Mouse (Mus musculus): ENCODE results near the gene Tapbp.
"Not testable (repeated sequence)": the region's sequence is repeated elsewhere in the genome, so short reads cannot be mapped to it uniquely, and the experiment has no call there.

The Tapbp gene

DNA sequence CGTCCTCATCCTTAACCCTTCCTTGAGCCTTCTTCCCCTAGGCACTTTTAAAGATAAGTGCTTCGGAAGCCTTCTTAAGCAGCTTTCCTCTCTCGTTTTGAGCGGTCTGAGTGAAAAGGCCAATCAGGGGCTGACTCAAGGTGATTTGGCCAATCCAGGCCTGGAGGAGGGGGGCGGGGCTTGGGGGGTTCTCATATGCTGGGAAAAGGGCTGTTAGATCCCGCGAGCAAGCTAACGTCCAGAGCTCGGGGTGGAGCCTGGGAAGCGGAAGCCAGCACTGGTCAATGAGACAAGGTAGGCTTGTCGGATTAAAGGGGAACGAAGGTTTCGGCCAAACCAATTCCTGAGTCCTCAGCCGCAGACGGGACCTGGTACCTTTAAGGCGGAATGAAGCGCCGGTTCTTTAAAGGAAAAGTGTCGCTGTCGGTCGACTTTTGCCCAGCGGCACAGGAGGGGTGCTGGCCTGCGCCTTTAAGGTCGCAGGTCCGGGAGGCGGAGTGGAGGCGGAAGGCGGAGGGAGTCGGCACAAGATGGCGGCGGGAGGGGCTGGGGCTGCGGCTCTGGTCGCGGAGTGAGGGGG lies at the start of gene Tapbp, which contains the start of gene Zbtb22:
TSS of gene Tapbp (plus strand) at position 229 of the 580 bp plus-strand sequence.
TSS of gene Zbtb22 (plus strand) at position 234 of the 580 bp plus-strand sequence.
- peak; percentile 93 for DNase-seq (ENCODE audit: low read depth, low spot score)

DNA sequence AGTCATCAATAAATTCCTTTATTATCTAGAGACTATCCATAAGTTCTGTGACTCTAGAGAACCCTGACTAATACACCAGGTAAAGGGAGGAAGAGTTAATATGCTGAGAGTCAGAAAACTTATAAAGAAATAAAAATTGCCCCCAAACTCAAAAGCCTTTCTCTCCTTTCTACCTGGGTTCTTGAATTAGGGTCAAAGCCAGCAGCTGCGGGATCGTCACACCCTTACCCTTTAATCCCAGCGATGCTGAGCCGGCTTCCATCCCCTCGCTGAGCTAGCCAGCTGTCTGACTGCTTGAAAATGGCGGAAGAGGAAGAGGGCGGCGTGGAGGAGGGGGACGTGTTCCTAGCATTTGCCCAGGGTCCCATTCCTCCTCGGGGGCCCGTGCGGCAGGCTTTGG lies 42.2 kb upstream of the Tapbp start, which contains the start of gene Gm7029:
TSS of gene Gm7029 (plus strand) at position 301 of the 400 bp plus-strand sequence.
- not testable (repeated sequence) for DNase-seq (ENCODE audit: low read depth, low spot score)

DNA sequence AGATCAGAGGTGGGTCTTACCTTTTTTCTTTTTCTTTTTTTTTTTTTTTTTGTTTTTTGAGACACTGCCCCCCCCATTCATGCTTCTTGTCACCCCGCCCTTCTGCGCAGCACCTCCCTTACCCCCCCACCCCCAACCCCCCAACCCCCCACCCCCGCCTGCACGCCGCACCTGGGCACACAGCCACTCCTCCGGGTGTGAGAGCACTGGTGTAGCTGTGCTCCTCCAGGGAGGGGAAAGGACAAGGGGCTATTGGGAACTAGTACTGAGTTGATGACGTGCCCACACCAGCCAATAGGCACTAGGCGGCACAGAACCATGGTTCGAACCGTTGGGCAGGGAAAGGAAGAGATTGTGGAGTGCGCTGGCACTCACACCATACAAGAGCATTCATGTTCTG lies 41.3 kb upstream of the Tapbp start:
- no peak for DNase-seq (ENCODE audit: low read depth, low spot score)

DNA sequence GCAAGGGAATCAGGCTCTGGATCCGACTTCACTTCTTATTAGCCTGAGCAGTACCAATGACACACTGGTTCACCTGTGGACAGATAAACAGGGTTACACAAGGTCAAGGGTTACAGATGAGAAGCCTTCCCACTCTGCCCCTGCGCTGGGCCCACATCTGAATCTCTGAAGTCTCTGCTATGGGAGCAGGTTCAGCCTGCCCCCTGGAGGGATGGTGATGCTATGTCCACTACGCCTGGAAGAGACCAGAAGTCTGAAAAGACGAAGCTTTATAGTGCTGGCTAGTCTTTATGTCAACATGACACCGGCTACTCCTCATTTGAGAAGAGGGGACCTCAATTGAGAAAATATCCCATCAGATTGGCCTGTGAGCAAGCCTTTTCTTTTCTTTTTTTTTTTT lies 39.9 kb upstream of the Tapbp start:
- not testable (repeated sequence) for DNase-seq (ENCODE audit: low read depth, low spot score)

DNA sequence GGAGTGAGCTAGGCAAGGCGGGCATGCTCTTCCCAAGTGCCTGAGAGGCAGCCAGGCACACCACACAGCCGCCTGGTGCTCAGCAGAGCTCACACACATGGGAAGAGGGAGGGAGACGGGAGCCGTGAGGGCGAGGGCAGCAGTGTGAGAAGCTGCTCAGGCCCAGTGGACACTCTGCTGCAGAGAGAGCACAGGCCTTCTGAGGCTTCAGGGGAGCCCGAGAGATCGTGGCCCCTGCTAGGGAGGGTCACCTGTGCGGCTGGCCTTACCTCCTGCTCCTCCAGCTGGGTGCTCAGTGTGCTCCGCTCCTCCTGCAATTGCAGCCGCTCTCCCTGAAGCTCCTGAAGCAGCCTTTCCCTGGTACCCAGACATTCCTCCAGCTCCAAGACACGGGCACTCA lies 31.4 kb upstream of the Tapbp start:
- not testable (repeated sequence) for DNase-seq (ENCODE audit: low read depth, low spot score)

DNA sequence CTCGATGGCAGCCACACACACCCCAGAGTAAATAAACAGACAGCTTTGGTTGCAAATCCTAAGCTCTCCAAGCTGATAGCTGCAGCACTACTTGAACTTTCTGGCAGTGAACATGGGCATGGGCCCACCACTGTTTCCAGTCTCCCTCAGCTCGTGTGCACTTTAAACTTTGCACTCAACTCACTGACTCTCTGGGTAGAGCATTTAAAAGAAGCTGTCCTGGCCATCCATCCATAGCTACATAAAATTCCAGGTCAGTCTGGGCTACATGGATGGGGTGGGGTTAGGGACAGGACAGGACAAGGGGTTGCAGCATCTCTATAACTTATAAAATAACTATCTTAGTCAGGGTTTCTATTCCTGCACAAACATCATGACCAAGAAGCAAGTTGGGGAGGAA lies 27.9 kb upstream of the Tapbp start:
- DNase-seq (ENCODE audit: low read depth, low spot score): not testable (repeated sequence)

DNA sequence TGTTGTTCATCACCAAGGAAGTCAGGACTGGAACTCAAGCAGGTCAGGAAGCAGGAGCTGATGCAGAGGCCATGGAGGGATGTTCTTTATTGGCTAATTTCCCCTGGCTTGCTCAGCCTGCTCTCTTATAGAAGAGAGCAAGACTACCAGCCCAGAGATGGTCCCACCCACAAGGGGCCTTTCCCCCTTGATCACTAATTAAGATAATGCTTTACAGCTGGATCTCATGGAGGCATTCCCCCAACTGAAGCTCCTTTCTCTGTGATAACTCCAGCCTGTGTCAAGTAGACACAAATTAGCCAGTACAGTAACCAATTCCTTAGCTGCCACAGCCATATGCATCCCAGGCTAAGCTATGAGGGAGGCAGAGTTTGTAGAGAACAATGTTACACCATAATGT lies 27.5 kb upstream of the Tapbp start:
- not testable (repeated sequence) for DNase-seq (ENCODE audit: low read depth, low spot score)

DNA sequence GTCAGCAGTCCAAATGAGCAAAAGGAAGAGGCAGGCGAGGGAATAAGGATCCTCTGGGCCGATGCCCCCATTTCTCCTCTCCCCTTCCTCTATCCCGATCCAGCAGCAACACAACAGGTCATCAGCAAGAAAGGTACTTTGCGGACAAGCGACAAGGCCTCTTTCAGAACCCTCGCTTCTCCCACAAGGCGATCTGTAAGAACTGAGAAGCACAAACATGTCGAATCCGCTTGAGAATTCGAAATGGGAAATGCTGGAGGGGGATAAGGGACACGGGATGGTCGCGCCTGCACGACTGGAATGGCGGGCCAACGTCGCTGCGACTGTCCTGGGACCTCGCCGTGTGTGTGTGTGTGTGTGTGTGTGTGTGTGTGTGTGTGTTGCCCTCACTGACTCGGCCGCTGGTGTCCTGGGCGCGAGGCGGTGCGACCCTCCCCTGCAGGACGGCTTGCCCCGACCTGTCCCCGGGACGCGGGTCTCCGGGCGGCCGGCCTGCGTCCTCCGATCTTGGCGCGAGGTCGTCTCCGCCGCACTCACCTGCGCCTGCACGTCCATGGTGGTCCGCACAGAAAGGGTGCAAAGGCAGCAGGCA lies 25.7 kb upstream of the Tapbp start:
- not testable (repeated sequence) for DNase-seq (ENCODE audit: low read depth, low spot score)

DNA sequence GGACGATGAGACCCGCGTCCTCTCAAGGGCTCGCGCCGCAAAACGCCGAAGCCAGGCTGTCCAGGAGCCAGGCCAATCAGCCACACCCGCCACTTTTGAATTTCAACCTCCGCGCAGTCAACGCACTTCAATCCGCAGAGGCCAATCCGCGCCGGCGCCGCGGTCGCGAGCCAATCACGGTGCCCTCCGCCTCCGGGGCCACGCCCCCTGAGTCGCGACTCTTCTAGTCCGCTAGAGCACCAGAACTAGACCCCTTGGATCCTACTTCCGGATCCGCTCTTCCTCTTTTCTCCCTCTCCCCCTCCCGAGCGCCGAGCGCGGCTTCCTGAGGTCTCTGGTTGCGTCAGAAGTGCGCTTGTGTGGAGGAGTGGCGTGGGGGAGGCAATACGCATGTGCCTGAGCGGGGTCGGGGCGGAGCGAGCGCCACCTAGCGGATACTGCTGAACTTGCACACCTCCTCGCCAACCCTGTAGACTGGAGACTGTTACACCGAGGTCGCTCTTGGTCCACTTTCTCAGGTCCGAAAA lies 25.1 kb upstream of the Tapbp start, which contains the start of gene Kifc1:
TSS of gene Kifc1 (minus strand) at position 129 of the 527 bp plus-strand sequence.
- peak; percentile 98 for DNase-seq (ENCODE audit: low read depth, low spot score)

DNA sequence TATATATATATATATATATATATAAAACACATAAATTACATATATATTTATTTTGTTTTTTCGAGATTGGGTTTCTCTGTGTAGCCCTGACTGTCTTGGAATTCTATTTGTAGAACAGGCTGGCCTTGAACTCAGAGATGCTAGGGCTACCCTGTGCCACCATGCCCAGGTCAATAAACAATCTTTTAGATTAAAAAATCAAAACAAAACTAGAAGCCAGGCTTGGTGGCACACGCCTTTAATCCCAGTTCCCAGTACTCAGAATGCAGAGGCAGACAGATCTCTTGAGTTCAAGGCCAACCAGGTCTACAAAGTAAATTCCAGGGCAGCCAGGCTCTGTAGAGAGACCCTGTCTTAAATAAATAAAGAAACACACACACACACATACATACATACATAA lies 24.3 kb upstream of the Tapbp start:
- DNase-seq (ENCODE audit: low read depth, low spot score): no peak

DNA sequence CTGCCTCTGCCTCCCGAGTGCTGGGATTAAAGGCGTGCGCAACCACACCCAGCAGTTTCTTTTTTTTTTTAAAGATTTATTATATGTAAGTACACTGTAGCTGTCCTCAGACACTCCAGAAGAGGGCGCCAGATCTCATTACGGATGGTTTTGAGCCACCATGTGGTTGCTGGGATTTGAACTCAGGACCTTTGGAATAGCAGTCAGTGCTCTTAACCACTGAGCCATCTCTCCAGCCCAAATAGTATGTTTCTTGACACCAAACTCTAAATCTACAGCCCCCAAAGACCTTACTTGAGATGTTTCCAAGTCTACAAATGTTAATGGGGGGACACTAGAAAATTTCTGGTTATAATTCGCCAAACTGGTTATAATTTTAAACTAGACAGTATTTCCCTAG lies 23.8 kb upstream of the Tapbp start:
- not testable (repeated sequence) for DNase-seq (ENCODE audit: low read depth, low spot score)

DNA sequence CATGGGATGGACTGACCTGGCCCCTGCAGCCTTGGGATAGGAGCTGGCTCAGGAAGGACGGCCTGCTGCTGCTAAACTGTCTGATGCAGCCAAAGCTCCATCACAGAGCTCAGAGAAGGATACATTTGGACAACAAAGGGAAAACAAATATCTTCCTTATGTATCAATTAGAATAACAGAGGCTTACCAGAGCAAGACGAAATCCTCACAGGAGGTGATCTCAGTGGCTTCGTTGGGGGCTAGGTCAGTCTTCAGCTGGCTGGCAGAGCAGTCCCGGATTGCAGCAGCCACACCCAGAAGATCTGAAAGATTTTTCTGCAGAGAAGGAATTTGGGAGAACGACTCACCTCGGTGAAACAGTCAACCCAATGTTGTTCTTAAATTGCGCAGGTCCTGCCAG lies 23.3 kb upstream of the Tapbp start:
- no peak for DNase-seq (ENCODE audit: low read depth, low spot score)

DNA sequence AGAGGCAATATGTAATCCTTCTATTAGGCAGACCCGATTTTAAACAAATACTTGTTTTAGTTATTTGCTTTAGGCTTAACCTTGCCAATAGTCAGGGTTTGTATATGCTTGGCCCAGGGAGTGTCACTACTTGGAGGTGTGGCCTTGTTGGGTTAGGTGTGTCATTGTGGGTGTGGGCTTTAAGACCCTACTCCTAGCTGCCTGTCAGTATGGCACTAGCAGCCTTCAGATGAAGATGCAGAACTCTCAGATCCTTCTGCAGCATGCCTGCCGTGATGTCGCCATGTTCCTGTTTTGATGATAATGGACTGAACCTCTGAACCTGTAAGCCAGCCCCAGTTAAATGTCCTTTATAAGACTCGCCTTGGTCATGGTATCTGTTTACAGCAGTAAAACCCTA lies 22.7 kb upstream of the Tapbp start:
- DNase-seq (ENCODE audit: low read depth, low spot score): not testable (repeated sequence)

DNA sequence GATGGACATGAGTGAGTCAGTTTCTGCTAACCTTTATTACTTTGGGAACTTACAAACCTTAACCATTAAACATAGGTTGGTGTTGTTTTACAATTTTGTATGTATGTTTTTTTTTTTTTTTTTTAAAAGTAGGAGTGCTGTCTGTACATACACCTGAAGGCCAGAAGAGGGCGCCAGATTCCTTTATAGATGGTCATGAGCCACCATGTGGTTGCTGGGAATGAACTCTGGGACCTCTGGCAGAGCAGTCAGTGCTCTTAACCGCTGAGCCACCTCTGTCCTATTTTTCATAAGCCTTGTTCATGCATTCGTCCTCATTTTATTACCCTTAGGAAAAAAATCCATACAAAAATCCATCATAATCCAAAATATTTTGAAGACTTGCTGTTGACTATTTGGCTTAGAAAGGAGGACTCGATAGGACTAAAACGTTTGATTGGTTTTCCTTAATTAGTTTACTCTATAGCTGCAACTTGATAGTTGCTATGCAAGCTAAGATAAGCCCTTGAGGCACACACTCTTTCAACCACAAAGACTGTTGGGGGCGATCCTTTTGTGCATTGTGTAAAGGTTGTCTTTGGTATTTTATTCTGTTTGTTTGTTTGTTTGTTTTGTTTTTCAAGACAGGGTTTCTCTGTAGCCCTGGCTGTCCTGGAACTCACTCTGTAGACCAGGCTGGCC lies 18.4 kb upstream of the Tapbp start:
- peak; percentile 75 for DNase-seq (ENCODE audit: low read depth, low spot score)

DNA sequence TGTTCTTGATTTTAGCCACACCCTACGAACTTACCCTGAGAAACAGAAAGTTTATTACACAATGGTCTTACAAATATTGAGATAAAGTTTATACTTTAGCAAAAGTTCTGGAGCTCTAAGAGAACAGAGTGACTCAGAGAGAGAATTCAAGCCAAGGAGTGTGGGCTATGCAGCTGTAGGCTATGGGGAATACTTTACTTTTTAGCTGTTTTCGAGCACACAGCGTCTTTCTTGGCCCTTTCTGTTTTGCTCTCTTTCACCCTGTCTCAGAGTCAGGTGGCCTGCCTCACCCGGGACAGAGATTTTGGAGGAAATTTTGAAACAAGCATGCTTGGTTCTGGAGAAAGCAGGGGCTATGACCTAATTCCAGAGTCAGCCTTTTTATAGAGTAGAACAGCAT lies 17.5 kb upstream of the Tapbp start:
- not testable (repeated sequence) for DNase-seq (ENCODE audit: low read depth, low spot score)

DNA sequence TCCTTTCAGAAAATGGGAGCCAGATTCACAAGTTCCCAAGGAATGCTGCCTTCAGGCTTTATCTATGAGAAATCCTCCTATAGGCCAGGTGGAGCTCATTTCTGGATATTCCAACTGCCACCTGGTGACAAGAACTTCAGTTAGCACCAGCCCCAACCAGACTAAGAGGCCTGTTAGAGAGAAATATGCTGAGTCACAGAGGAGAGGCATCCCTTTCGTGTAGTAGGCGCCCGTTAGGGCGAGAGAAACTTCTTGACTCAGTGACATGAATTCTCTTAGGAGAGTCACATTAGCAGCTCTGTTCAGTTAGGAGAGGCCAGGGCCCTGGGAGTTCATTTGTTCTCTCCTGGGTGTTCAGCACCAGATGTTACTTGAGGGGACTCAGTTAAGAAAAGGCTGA lies 16.1 kb upstream of the Tapbp start:
- DNase-seq (ENCODE audit: low read depth, low spot score): peak; percentile 49

DNA sequence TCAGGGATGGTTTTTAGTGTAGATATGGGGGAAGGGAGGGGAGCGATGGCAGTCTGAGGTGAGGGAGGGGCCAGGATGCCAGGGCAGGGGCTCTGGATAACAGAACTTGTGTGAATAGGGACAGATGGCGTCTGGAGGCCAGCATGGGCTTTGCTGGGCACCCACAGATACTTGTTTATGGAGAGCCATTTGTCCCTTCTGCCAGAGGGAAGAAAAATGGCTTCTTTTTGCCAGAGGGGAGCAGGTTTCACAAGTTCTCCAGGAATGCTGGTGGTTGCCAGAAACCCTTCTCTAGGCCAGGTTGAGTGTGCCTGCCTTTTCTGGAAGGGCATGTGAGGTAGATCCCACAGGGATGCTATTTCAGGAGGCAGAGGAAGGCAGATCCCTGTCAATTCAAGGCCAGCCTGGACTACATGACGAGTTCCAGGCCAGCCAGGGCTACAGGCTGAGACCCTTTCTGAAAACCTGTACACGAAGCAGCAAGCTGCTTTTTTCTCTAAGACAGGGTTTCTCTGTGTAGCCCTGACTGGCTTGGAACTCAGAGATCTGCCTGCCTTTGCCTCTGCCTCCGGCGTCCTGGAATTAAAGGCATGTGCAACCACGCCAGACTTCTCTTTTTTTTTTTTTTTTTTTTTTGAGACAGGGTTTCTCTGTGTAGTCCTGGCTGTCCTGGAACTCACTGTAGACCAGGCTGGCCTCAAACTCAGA lies 15.3 kb upstream of the Tapbp start:
- DNase-seq (ENCODE audit: low read depth, low spot score): no peak

DNA sequence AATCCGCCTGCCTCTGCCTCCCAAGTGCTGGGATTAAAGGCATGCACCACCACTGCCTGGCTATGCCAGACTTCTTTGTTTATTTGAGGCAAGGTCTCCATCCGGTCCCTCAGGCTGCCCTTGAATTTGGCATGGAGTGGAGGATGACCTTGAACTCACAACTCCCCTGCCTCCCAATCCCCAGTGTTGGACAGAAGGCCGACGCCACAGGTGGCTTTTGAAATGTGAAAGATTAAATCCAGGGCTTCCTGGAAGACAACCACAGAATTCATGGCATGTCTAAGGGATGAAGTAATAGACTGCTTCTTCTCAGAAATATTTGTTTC lies 14.7 kb upstream of the Tapbp start:
- DNase-seq (ENCODE audit: low read depth, low spot score): no peak

DNA sequence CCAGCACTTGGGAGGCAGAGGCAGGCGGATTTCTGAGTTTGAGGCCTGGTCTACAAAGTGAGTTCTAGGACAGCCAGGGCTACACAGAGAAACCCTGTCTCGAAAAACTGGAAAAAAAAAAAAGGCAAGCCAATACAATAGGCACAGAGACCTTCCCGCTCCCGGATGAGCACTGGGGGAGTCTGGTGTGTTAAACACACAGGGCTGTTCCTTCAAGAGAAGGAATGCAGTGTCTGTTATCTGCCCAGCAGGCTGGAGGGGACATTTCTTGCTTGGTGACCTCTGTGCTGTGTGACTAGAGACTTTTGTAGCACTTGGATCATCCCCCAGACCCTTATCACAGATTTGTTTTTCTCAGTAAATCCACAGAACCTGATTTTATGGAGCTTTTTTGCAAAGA lies 14.0 kb upstream of the Tapbp start:
- no peak for DNase-seq (ENCODE audit: low read depth, low spot score)

DNA sequence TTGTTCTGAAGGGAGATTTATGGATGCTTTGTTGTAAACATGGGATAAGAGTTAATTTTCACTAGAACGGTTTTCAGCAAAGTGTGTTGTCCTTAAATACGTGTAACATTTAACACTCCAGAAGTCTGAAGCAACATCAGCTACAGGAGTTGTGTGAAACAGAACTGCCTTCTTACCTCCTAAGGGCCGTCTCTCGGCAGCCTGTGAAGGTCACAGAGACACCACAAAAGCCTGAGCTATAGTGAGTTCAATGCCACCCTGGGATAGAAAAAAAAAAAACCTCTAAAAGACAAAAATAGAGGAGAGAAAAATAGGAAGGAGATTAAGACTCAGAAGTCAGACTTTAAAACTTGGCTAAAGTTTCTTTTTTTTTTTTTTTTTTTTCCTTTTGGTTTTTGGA lies 13.6 kb upstream of the Tapbp start:
- no peak for DNase-seq (ENCODE audit: low read depth, low spot score)

DNA sequence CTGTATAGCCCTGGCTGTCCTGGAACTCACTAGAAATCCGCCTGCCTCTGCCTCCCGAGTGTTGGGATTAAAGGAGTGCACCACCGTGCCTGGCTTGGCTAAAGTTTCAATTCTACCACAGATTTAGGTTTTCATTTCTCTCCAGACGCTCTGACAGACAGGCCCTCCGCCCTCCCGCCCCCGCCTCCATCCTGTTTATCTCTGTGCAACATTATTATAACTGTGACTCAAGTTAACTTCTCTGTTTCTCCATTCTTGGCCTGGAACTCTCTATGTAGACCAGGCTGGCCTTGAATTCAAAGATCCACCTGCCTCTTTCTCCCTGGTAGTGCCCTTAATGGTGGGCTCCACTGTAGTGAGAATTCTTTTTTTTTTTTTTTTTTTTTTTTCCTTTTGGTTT lies 13.2 kb upstream of the Tapbp start:
- DNase-seq (ENCODE audit: low read depth, low spot score): no peak

Data from c-Kit-negative CD71-positive TER-119-positive erythroid progenitor cells, embryonic 14.5 days (primary cell).